Comparison of ENCODE assay signal across 8 mouse cellular contexts in genomic region chr4:137497367-137497766, GRCm38 (mm10). TPM values are rescaled to one million over a fixed set of nuclear protein-coding genes. Genes with fewer than 3 reads are reported as not detected.
A peak's percentile ranks its signal among the peaks of the same experiment; 100 is the strongest.
DNase-seq lines count a peak whose midpoint lies in the region; ATAC-seq lines count a peak whose summit lies in the region.

No protein-coding gene starts in this region.

- no peak overlapping the region for H3K4me3 ChIP-seq in embryonic facial prominence, embryonic 11.5 days (ENCODE audit: low read depth, low read length)
- no peak overlapping the region for H3K4me3 ChIP-seq in hindbrain, embryonic 13.5 days
- no peak overlapping the region for H3K4me3 ChIP-seq in limb, embryonic 15.5 days

- H3K9me3 ChIP-seq in embryonic facial prominence, embryonic 11.5 days (replicated peaks; ENCODE audit: control insufficient read depth, low read length) = no peaks in the 10 kb centered on the region
- no peaks in the 10 kb centered on the region for H3K9me3 ChIP-seq in hindbrain, embryonic 13.5 days
- H3K9me3 ChIP-seq in limb, embryonic 15.5 days = no peaks in the 10 kb centered on the region

- no peak for ATAC-seq in embryonic facial prominence, embryonic 11.5 days (replicated peaks; ENCODE audit: insufficient number of reproducible peaks, low FRiP score, low TSS enrichment, low read depth)
- no peak for ATAC-seq in hindbrain, embryonic 13.5 days (ENCODE audit: low FRiP score)
- no peak for ATAC-seq in limb, embryonic 15.5 days (ENCODE audit: insufficient number of reproducible peaks, low FRiP score, low TSS enrichment, low read depth)
- ATAC-seq in megakaryocyte, adult 5-6 weeks (ENCODE audit: poor library complexity, severe bottlenecking) = no peak

- no peaks in the 10 kb centered on the region for H3K36me3 ChIP-seq in embryonic facial prominence, embryonic 11.5 days (replicated peaks; ENCODE audit: control insufficient read depth, insufficient read depth, low read depth, low read length)
- no peaks in the 10 kb centered on the region for H3K36me3 ChIP-seq in hindbrain, embryonic 13.5 days
- H3K36me3 ChIP-seq in limb, embryonic 15.5 days = peaks cover 23% of the 10 kb centered on the region

- WGBS in embryonic facial prominence, embryonic 11.5 days = 75% methylated on average over 5 of the region's 5 CpGs
- 83% methylated on average over 5 of the region's 5 CpGs for WGBS in hindbrain, embryonic 13.5 days
- WGBS in limb, embryonic 15.5 days = 38% methylated on average over 5 of the region's 5 CpGs

- H3K4me1 ChIP-seq in embryonic facial prominence, embryonic 11.5 days (ENCODE audit: control insufficient read depth, insufficient read depth, low read length) = peaks cover 15% of the 10 kb centered on the region
- H3K4me1 ChIP-seq in hindbrain, embryonic 13.5 days (replicated peaks) = peaks cover 26% of the 10 kb centered on the region
- peaks cover 82% of the 10 kb centered on the region for H3K4me1 ChIP-seq in limb, embryonic 15.5 days

- H3K4me2 ChIP-seq in embryonic facial prominence, embryonic 11.5 days (ENCODE audit: low read depth, low read length) = no peak overlapping the region
- H3K4me2 ChIP-seq in hindbrain, embryonic 13.5 days = no peak overlapping the region
- no peak overlapping the region for H3K4me2 ChIP-seq in limb, embryonic 15.5 days

- peak overlapping the region; percentile 76 for H3K27ac ChIP-seq in embryonic facial prominence, embryonic 11.5 days (replicated peaks; ENCODE audit: low read depth, low read length)
- peak overlapping the region; percentile 66 for H3K27ac ChIP-seq in hindbrain, embryonic 13.5 days
- peak overlapping the region; percentile 89 for H3K27ac ChIP-seq in limb, embryonic 15.5 days

- DNase-seq in adrenal gland, adult 2 months = peak; percentile 82
- DNase-seq in adrenal gland, adult 18-20 months (ENCODE audit: low spot score in 2 of 2) = no peak
- no peak for DNase-seq in embryonic facial prominence, embryonic 11.5 days (ENCODE audit: low spot score)
- DNase-seq in thymus, postnatal 4 days = no peak
- DNase-seq in lung, postnatal 25 days (ENCODE audit: low spot score) = no peak

- no peak overlapping the region for H3K9ac ChIP-seq in embryonic facial prominence, embryonic 11.5 days (replicated peaks; ENCODE audit: low read length)
- H3K9ac ChIP-seq in hindbrain, embryonic 13.5 days = no peak overlapping the region
- H3K9ac ChIP-seq in limb, embryonic 15.5 days = no peak overlapping the region

- H3K27me3 ChIP-seq in embryonic facial prominence, embryonic 11.5 days (ENCODE audit: control insufficient read depth, insufficient read depth, low read length) = no peaks in the 10 kb centered on the region
- H3K27me3 ChIP-seq in hindbrain, embryonic 13.5 days = no peaks in the 10 kb centered on the region
- no peaks in the 10 kb centered on the region for H3K27me3 ChIP-seq in limb, embryonic 15.5 days

RNA-seq across cellular contexts. Expression of gene Hspg2, which starts 28.8 kb away (rescaled TPM):
- total RNA-seq in adrenal gland, adult 2 months (2021) = 100 to 1,000 TPM in 1 of 2 experiments, 10 to 100 TPM in 1; 87.4 to 150 TPM
- 122 and 125 TPM in 2 replicates for polyA plus RNA-seq in adrenal gland, adult 2 months (2012; rRNA removed)
- total RNA-seq in adrenal gland, adult 18-20 months (2021) = 100 to 1,000 TPM in 1 of 2 experiments, 10 to 100 TPM in 1; 79.7 to 122 TPM
- 14.4 and 17.6 TPM in 2 replicates for polyA plus RNA-seq in embryonic facial prominence, embryonic 11.5 days (2014; fragmentation: Nextera tagmentation; extraction: Ambion mirVana)
- polyA plus RNA-seq in hindbrain, embryonic 13.5 days (2015; fragmentation: Nextera tagmentation; extraction: Ambion mirVana) = 6.1 and 6.8 TPM in 2 replicates
- 40.6 and 44.5 TPM in 2 replicates for polyA plus RNA-seq in limb, embryonic 15.5 days (2015; fragmentation: Nextera tagmentation; extraction: Ambion mirVana)
- total RNA-seq in megakaryocyte, adult 5-6 weeks (2015) = under 0.01 TPM in 1 of 2 replicates, not detected in the other
- total RNA-seq in megakaryocyte, adult 5-6 weeks (2017) = 0.04 TPM in 2 replicates

RNA-seq across cellular contexts. Expression of gene 1700013G24Rik, which starts 44.3 kb away (rescaled TPM):
- not detected for total RNA-seq in adrenal gland, adult 2 months (2021)
- polyA plus RNA-seq in adrenal gland, adult 2 months (2012; rRNA removed) = not detected in 2 replicates
- total RNA-seq in adrenal gland, adult 18-20 months (2021) = not detected
- polyA plus RNA-seq in embryonic facial prominence, embryonic 11.5 days (2014; fragmentation: Nextera tagmentation; extraction: Ambion mirVana) = not detected in 2 replicates
- polyA plus RNA-seq in hindbrain, embryonic 13.5 days (2015; fragmentation: Nextera tagmentation; extraction: Ambion mirVana) = not detected in 2 replicates
- 0.23 and 0.40 TPM in 2 replicates for polyA plus RNA-seq in limb, embryonic 15.5 days (2015; fragmentation: Nextera tagmentation; extraction: Ambion mirVana)
- not detected in 2 replicates for total RNA-seq in megakaryocyte, adult 5-6 weeks (2015)
- total RNA-seq in megakaryocyte, adult 5-6 weeks (2017) = not detected in 2 replicates
